Mouse (Mus musculus) midbrain, postnatal 0 days (tissue): ENCODE results near the gene 4930505A04Rik. TPM values are rescaled to one million over a fixed set of nuclear protein-coding genes. Genes with fewer than 3 reads are reported as not detected.

Source experiments
- ATAC-seq: fragments of 200-750 bp; cut with Nextera tagmentation; 2 replicates; pipeline ENCODE4 v1.8.0; 2017; ENCODE audit warnings: moderate number of reproducible peaks, mild to moderate bottlenecking, moderate TSS enrichment, moderate library complexity; ENCODE audit not compliant: low FRiP score
- DNase-seq: peaks from one replicate; pipeline ENCODE4 v3.0.0-alpha.2; 2015; ENCODE audit warnings: low spot score
- H3K27ac ChIP-seq: fragments of 300-500 bp; sonication (generic); 2 replicates; pipeline ENCODE4 v1.5.1; 2014; ENCODE audit warnings: low read depth, mild to moderate bottlenecking, low read length, mixed read lengths
- H3K27me3 ChIP-seq: fragments of 300-500 bp; sonication (generic); 2 replicates; pipeline ENCODE4 v1.6.1; 2014; ENCODE audit warnings: low read length, control low read depth, mixed read lengths; ENCODE audit not compliant: insufficient read depth
- H3K36me3 ChIP-seq: fragments of 300-500 bp; sonication (generic); 2 replicates; pipeline ENCODE4 v1.6.1; 2014; ENCODE audit warnings: low read length, control low read depth, mixed read lengths; ENCODE audit not compliant: insufficient read depth
- H3K4me1 ChIP-seq: fragments of 300-500 bp; sonication (generic); 2 replicates; pipeline ENCODE4 v1.6.1; 2014; ENCODE audit warnings: mild to moderate bottlenecking, control low read depth, antibody characterized with exemption, low read length, mixed read lengths; ENCODE audit not compliant: insufficient read depth
- H3K4me2 ChIP-seq: fragments of 300-500 bp; sonication (generic); 2 replicates; pipeline ENCODE4 v1.6.1; 2014; ENCODE audit warnings: low read depth, mild to moderate bottlenecking, low read length, mixed read lengths; ENCODE audit not compliant: poor library complexity, severe bottlenecking
- H3K4me3 ChIP-seq: fragments of 300-500 bp; sonication (generic); 2 replicates; pipeline ENCODE4 v1.5.1; 2014; ENCODE audit warnings: low read depth, mild to moderate bottlenecking, low read length, moderate library complexity
- H3K9ac ChIP-seq: fragments of 300-500 bp; sonication (generic); replicated peaks from 2 replicates; pipeline ENCODE4 v1.6.1; 2014; ENCODE audit warnings: mild to moderate bottlenecking, low read length, moderate library complexity, mixed read lengths; ENCODE audit not compliant: poor library complexity, severe bottlenecking
- H3K9me3 ChIP-seq: fragments of 300-500 bp; sonication (generic); 2 replicates; pipeline ENCODE4 v1.6.1; 2016; ENCODE audit warnings: low read length, control low read depth
- CTCF ChIP-seq: IDR thresholded peaks from 2 replicates; pipeline ENCODE4 v1.5.1; 2016; ENCODE audit warnings: antibody characterized with exemption, mild to moderate bottlenecking
- WGBS: fragments of 180-500 bp; shearing (Covaris S2); extraction: QIAGEN DNeasy Blood & Tissue Kit; methylation state at CpG from one replicate; pipeline ENCODE4 v1.1.7; 2014; 5-methylcytosine and 5-hydroxymethylcytosine counted together
- polyA plus RNA-seq: library from polyadenylated mRNA; unstranded; fragments of >200 nt; fragmentation: Nextera tagmentation; extraction: Ambion mirVana; gene quantifications from 2 replicates; pipeline ENCODE4 v1.2.1, GENCODE M21; 2015
- total RNA-seq: library from RNA; depleted of rRNA; stranded (reverse); fragments of >200 nt; gene quantifications from 2 replicates; pipeline ENCODE4 v1.2.3, GENCODE M21; 2014

4930505A04Rik gene
- total and polyA plus RNA-seq, 2 experiments from 2014 or later: 0.28 TPM; not detected in 1

- no peak for TF ChIP-seq CTCF
- H3K27ac ChIP-seq: no peak overlapping the region
- H3K27me3 ChIP-seq: no peaks in the 10 kb centered on the region
- no peaks in the 10 kb centered on the region for H3K36me3 ChIP-seq
- DNase-seq (no peak), ATAC-seq (no peak)
- no peak overlapping the region for H3K4me3 ChIP-seq
- no peak overlapping the region for H3K9ac ChIP-seq
- no peaks in the 10 kb centered on the region for H3K9me3 ChIP-seq
- H3K4me1 ChIP-seq: no peaks in the 10 kb centered on the region
- no peak overlapping the region for H3K4me2 ChIP-seq
Observed at GRCm38 (mm10) chr11:30491515-30492260, 20.1 kb upstream of the 4930505A04Rik start.

GRCm38 (mm10) chr11:30488183-30488582 lies 16.6 kb upstream of the 4930505A04Rik start:
- no peak overlapping the region for H3K9ac ChIP-seq
- no peak overlapping the region for H3K4me3 ChIP-seq
- no peaks in the 10 kb centered on the region for H3K36me3 ChIP-seq
- no peak for TF ChIP-seq CTCF
- H3K4me1 ChIP-seq: no peaks in the 10 kb centered on the region
- no peak overlapping the region for H3K27ac ChIP-seq
- H3K9me3 ChIP-seq: no peaks in the 10 kb centered on the region
- H3K27me3 ChIP-seq: no peaks in the 10 kb centered on the region
- whole genome bisulfite sequencing: 78% methylated on average over 9 of the region's 10 CpGs
- DNase-seq (no peak), ATAC-seq (no peak)
- no peak overlapping the region for H3K4me2 ChIP-seq

- WGBS: 87% methylated on average over 4 of the region's 4 CpGs
Observed at GRCm38 (mm10) chr11:30483286-30483685, 11.7 kb upstream of the 4930505A04Rik start.

GRCm38 (mm10) chr11:30471187-30471586 lies 440 bp downstream of the 4930505A04Rik start:
- peak overlapping the region; percentile 93 for H3K27ac ChIP-seq
- H3K4me2 ChIP-seq: peak overlapping the region; percentile 71
- no peak for TF ChIP-seq CTCF
- peak; percentile 31; the same call in 1 of the 2 replicates for ATAC-seq
- no peaks in the 10 kb centered on the region for H3K27me3 ChIP-seq
- DNase-seq: no peak
- H3K9me3 ChIP-seq: no peaks in the 10 kb centered on the region
- no peaks in the 10 kb centered on the region for H3K36me3 ChIP-seq
- peak overlapping the region; percentile 57; the same call in 1 of the 2 replicates for H3K9ac ChIP-seq
- peak overlapping the region; percentile 40; the same call in 1 of the 2 replicates for H3K4me3 ChIP-seq
- 60% methylated on average over 8 of the region's 8 CpGs for WGBS
- H3K4me1 ChIP-seq: no peaks in the 10 kb centered on the region; the same call in 1 of the 2 replicates

More at GRCm38 (mm10) chr11:30483286-30483685, 11.7 kb upstream of the 4930505A04Rik start:
- Histone ChIP-seq H3K9ac (no peak overlapping the region), H3K4me2 (no peak overlapping the region), H3K36me3 (no peaks in the 10 kb centered on the region), H3K27me3 (no peaks in the 10 kb centered on the region), H3K4me3 (no peak overlapping the region), H3K4me1 (no peaks in the 10 kb centered on the region), H3K27ac (no peak overlapping the region), H3K9me3 (no peaks in the 10 kb centered on the region)
- TF ChIP-seq CTCF: no peak
- no peak for ATAC-seq
- DNase-seq: no peak

- TF ChIP-seq CTCF: no peak
- no peak for DNase-seq
- Histone ChIP-seq H3K27ac (no peak overlapping the region), H3K9ac (no peak overlapping the region), H3K9me3 (no peaks in the 10 kb centered on the region), H3K27me3 (no peaks in the 10 kb centered on the region), H3K36me3 (no peaks in the 10 kb centered on the region), H3K4me3 (no peak overlapping the region), H3K4me1 (no peaks in the 10 kb centered on the region), H3K4me2 (no peak overlapping the region)
- ATAC-seq: no peak
- 88% methylated on average over 4 of the region's 4 CpGs for WGBS
Observed at GRCm38 (mm10) chr11:30454331-30454730, 17.3 kb downstream of the 4930505A04Rik start.

- no peak overlapping the region for H3K4me2 ChIP-seq
- no peak for TF ChIP-seq CTCF
- no peaks in the 10 kb centered on the region for H3K4me1 ChIP-seq
- no peak for ATAC-seq
- H3K36me3 ChIP-seq: no peaks in the 10 kb centered on the region
- no peak for DNase-seq
- no peak overlapping the region for H3K9ac ChIP-seq
- no peak overlapping the region for H3K27ac ChIP-seq
- no peaks in the 10 kb centered on the region for H3K27me3 ChIP-seq
- H3K9me3 ChIP-seq: no peaks in the 10 kb centered on the region
- H3K4me3 ChIP-seq: no peak overlapping the region
- 94% methylated on average over 2 of the region's 2 CpGs for WGBS
Observed at GRCm38 (mm10) chr11:30448126-30448525, 23.5 kb downstream of the 4930505A04Rik start.
